Mouse (Mus musculus) gastrocnemius, adult 2 months (tissue): ENCODE results near the gene A530084C06Rik. TPM values are rescaled to one million over a fixed set of nuclear protein-coding genes. Genes with fewer than 3 reads are reported as not detected.

ENCODE experiments used
- DNase-seq: peaks from one replicate; pipeline ENCODE4 v3.0.0; 2022
- H3K27ac ChIP-seq: fragments of 200-600 bp; 2 replicates; pipeline ENCODE4 v1.8.1; 2022; ENCODE audit warnings: mild to moderate bottlenecking
- H3K4me3 ChIP-seq: fragments of 200-600 bp; 2 replicates; pipeline ENCODE4 v1.8.1; 2022; ENCODE audit warnings: mild to moderate bottlenecking, moderate library complexity
- CTCF ChIP-seq: fragments of 200-600 bp; IDR thresholded peaks from 2 replicates; pipeline ENCODE4 v1.8.1; 2022; ENCODE audit warnings: antibody characterized with exemption, mild to moderate bottlenecking, moderate library complexity
- intact Hi-C: fragments of 180-260 bp; cut with DNase I; formaldehyde crosslinking; loops from one replicate; pipeline ENCODE4 v1.15.1; 2025
- total RNA-seq, 2 experiments: library from RNA; stranded (reverse); gene quantifications; 2 replicates each; pipeline ENCODE4 v1.2.3; 2021

A530084C06Rik gene
- total RNA-seq, 2 experiments from 2014 or later, result not detected

GRCm38 (mm10) chr13:31564394-31564793 lies 5.3 kb upstream of the A530084C06Rik start:
- no peak for DNase-seq
- no peak overlapping the region for H3K4me3 ChIP-seq
- no peak overlapping the region for H3K27ac ChIP-seq
- TF ChIP-seq CTCF, result no peak
- intact Hi-C loops, result loop anchor here (5.0 kb wide), 1 partner anchor 482 kb away; no protein-coding TSS in a partner anchor

GRCm38 (mm10) chr13:31559419-31560144 lies 449 bp upstream of the A530084C06Rik start:
- peak; percentile 81 for TF ChIP-seq CTCF
- intact Hi-C loops, result loop anchor here (5.0 kb wide), 1 partner anchor 477 kb away; no protein-coding TSS in a partner anchor
- Histone ChIP-seq H3K4me3 (peak overlapping the region; percentile 82), H3K27ac (no peak overlapping the region)
- DNase-seq, result peak; percentile 65

- H3K27ac ChIP-seq, result no peak overlapping the region
- intact Hi-C loops, result no loop called here
- peak overlapping the region; percentile 82 for H3K4me3 ChIP-seq
- no peak for TF ChIP-seq CTCF
- DNase-seq, result peak; percentile 57
These were observed 1.2 kb downstream of the A530084C06Rik start for GRCm38 (mm10) chr13:31557768-31558520.

- no peak for TF ChIP-seq CTCF
These were observed 2.0 kb downstream of the A530084C06Rik start for GRCm38 (mm10) chr13:31556964-31557767.

GRCm38 (mm10) chr13:31555834-31556233 lies 3.3 kb downstream of the A530084C06Rik start, which contains the start of gene Foxq1:
Gene Foxq1, plus strand, starts transcription at chr13:31556134.
- intact Hi-C loops, result no loop called here
- H3K4me3 ChIP-seq, result peak within 1 kb of the TSS; percentile 82; the same call in 1 of the 2 replicates
- no peak for DNase-seq
- TF ChIP-seq CTCF, result no peak
- no peak within 1 kb of the TSS for H3K27ac ChIP-seq

More at GRCm38 (mm10) chr13:31556964-31557767, 2.0 kb downstream of the A530084C06Rik start:
- no peak overlapping the region for H3K27ac ChIP-seq
- DNase-seq, result no peak
- H3K4me3 ChIP-seq, result peak overlapping the region; percentile 82
- intact Hi-C loops, result no loop called here

GRCm38 (mm10) chr13:31547610-31548009 lies 11.5 kb downstream of the A530084C06Rik start:
- no peak for DNase-seq
- intact Hi-C loops, result no loop called here
- TF ChIP-seq CTCF, result no peak

GRCm38 (mm10) chr13:31547204-31547603 lies 11.9 kb downstream of the A530084C06Rik start:
- Histone ChIP-seq H3K27ac (no peak overlapping the region), H3K4me3 (no peak overlapping the region)
- intact Hi-C loops, result no loop called here
- DNase-seq, result no peak
- no peak for TF ChIP-seq CTCF

More at GRCm38 (mm10) chr13:31547610-31548009, 11.5 kb downstream of the A530084C06Rik start:
- Histone ChIP-seq H3K4me3 (no peak overlapping the region), H3K27ac (no peak overlapping the region)

- intact Hi-C loops, result no loop called here
- Histone ChIP-seq H3K4me3 (no peak overlapping the region), H3K27ac (no peak overlapping the region)
- TF ChIP-seq CTCF, result no peak
- DNase-seq, result no peak
These were observed 12.3 kb downstream of the A530084C06Rik start for GRCm38 (mm10) chr13:31546784-31547183.

GRCm38 (mm10) chr13:31543021-31543420 lies 16.1 kb downstream of the A530084C06Rik start:
- intact Hi-C loops, result no loop called here
- Histone ChIP-seq H3K27ac (no peak overlapping the region), H3K4me3 (no peak overlapping the region)
- DNase-seq, result no peak
- TF ChIP-seq CTCF, result no peak

GRCm38 (mm10) chr13:31534726-31535125 lies 24.4 kb downstream of the A530084C06Rik start:
- TF ChIP-seq CTCF, result no peak
- H3K4me3 ChIP-seq, result no peak overlapping the region
- H3K27ac ChIP-seq, result no peak overlapping the region
- no peak for DNase-seq
- intact Hi-C loops, result no loop called here

GRCm38 (mm10) chr13:31531651-31532061 lies 27.5 kb downstream of the A530084C06Rik start:
- no peak overlapping the region for H3K27ac ChIP-seq
- no peak for TF ChIP-seq CTCF
- DNase-seq, result no peak
- intact Hi-C loops, result no loop called here
- H3K4me3 ChIP-seq, result no peak overlapping the region

GRCm38 (mm10) chr13:31531186-31531585 lies 27.9 kb downstream of the A530084C06Rik start:
- H3K4me3 ChIP-seq, result no peak overlapping the region
- DNase-seq, result no peak

More at GRCm38 (mm10) chr13:31531186-31531585, 27.9 kb downstream of the A530084C06Rik start:
- intact Hi-C loops, result no loop called here
- TF ChIP-seq CTCF, result no peak
- H3K27ac ChIP-seq, result no peak overlapping the region
